Mouse (Mus musculus) T-helper 17 cell (primary cell): ENCODE results near the gene Catip.
"Not testable (repeated sequence)": the region's sequence is repeated elsewhere in the genome, so short reads cannot be mapped to it uniquely, and the experiment has no call there.

Source experiments
- in situ Hi-C, 2 experiments: fragments of 300-600 bp; cut with MboI, MseI; formaldehyde crosslinking; loops; 1 replicate in 1 of 2; 2 replicates in 1 of 2; pipeline ENCODE4 v1.15.1; 2025; ENCODE audit warnings: high pct_unique_total_duplicates in 2 of 2

Catip gene

GRCm38 (mm10) chr1:74361812-74362211, at the start of gene Catip:
Gene Catip (plus strand): TSS chr1:74362108.
- in situ Hi-C loops, result no loop called here

- in situ Hi-C loops, result loop anchor here in 1 of 2 experiments (25.0 kb wide), 1 partner anchor 1451 kb away; the partner anchor contains the start of gene Igfbp5
These were observed 48.7 kb upstream of the Catip start for GRCm38 (mm10) chr1:74313049-74313692.

GRCm38 (mm10) chr1:74314796-74315195, 47.1 kb upstream of the Catip start:
- in situ Hi-C loops, result loop anchor here in 1 of 2 experiments (25.0 kb wide), 1 partner anchor 1452 kb away; the partner anchor contains the start of gene Igfbp5

DNA sequence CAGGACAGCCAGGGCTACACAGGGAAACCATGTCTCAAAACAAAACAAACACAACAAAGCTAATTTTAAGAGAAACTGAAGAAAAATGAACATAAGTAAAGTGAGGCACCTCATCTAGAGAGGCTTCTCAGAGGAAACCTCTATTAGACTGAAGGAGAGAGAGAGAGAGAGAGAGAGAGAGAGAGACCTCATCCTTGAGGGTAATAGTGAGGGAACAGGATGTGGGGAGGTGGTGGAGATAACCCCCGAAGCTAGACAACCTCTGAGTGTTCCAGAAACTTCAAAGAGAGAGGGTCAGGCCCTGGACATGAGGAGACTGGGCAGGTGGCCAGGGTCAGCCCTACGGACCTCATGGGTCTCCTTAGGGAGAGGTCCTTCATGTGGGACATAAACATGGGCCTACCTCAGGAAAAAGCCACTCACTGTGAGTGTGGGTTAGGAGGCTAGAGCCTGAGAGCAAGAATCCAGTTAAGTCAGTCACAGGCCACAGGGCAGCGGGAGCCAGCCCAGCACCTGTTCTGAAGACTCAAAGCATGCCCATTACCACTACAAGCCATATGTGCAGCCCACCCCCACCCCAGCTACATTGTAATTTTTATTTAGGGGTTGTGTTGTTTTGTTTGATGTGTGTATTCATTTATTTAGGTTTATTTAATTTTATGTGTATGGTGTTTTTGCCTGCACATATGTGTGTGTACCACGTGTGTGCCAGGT, 45.6 kb upstream of the Catip start:
- in situ Hi-C loops, result loop anchor here in 1 of 2 experiments (25.0 kb wide), 1 partner anchor 1454 kb away; the partner anchor contains the start of gene Igfbp5

DNA sequence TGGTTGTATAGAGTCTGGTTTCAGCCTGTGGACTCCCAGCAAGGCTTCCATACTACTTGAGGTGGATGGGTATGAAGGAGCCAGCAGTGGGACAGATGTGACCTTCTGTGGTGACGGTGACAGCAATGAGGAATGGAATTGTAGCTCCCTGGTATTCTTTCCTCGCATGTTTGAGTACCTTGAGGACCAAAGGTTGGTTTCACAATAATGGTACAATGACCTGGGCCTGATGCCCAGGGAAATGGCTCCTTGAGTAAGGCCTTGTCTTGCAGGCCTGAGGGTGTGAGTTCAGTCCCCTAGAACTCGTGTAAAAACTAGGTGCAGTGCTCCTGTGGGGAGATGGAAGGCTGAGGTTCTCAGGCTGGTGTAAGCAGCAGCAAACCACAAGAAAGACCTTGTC, 43.2 kb upstream of the Catip start:
- in situ Hi-C loops, result loop anchor here in 1 of 2 experiments (25.0 kb wide), 1 partner anchor 1456 kb away; the partner anchor contains the start of gene Igfbp5

DNA sequence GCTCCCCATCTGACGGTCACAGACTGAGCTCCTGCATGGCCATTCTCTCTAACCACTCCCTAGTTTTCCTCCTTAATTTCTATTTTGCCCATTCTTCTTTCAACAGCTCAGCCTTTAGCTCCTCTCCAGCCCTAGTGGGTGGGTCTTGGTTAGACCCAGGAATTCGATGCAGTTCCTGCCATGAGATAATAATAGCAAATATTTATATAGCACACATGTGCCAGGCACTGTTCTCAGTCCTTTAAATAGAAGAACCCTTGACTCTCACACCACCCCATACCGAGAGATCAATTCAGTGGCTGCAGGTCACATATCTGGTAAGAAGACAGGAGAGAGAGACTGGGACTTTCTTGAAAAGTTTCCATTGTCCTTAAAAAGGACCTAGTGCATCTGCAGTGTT, 40.5 kb upstream of the Catip start:
- in situ Hi-C loops, result loop anchor here in 1 of 2 experiments (25.0 kb wide), 1 partner anchor 1459 kb away; the partner anchor contains the start of gene Igfbp5

GRCm38 (mm10) chr1:74326916-74327315, 35.0 kb upstream of the Catip start:
- in situ Hi-C loops, result not testable (repeated sequence)

GRCm38 (mm10) chr1:74329899-74330431, 31.9 kb upstream of the Catip start:
- in situ Hi-C loops, result loop anchor here in 1 of 2 experiments (10.0 kb wide), 1 partner anchor 805 kb away; the partner anchor contains the start of gene Slc23a3

GRCm38 (mm10) chr1:74331046-74331681, 30.7 kb upstream of the Catip start:
- in situ Hi-C loops, result loop anchor here in 1 of 2 experiments (10.0 kb wide), 1 partner anchor 804 kb away; the partner anchor contains the start of gene Slc23a3

- in situ Hi-C loops, result loop anchor here in 1 of 2 experiments (10.0 kb wide), 1 partner anchor 802 kb away; the partner anchor contains the start of gene Slc23a3
These were observed 29.6 kb upstream of the Catip start for GRCm38 (mm10) chr1:74332241-74332763.

- in situ Hi-C loops, result loop anchor here in 1 of 2 experiments (10.0 kb wide), 1 partner anchor 802 kb away; the partner anchor contains the start of gene Slc23a3
These were observed 29.0 kb upstream of the Catip start for GRCm38 (mm10) chr1:74332930-74333329.

GRCm38 (mm10) chr1:74334607-74335006, 27.3 kb upstream of the Catip start:
- in situ Hi-C loops, result loop anchor here in 1 of 2 experiments (10.0 kb wide), 1 partner anchor 800 kb away; the partner anchor contains the start of gene Slc23a3

DNA sequence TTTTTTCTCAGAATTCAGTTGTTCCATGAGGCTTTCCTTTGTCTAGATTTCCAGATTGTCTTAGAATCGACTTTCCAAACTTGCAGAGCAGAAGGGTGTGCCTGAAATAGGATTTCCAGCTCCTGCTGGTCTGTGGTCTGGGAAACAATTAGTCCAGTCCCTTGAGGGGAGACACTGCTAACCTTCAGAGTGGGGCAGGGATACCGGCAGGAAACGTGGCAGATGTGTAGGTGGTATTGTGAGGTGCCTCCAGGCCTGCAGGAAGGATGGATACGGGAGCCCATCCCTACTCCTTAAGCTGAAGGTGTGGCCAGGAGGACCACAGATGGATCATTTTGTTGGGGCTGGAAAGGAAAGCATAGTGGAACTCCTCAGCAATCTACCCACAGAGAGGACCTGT, 26.9 kb upstream of the Catip start:
- in situ Hi-C loops, result loop anchor here in 1 of 2 experiments (10.0 kb wide), 1 partner anchor 800 kb away; the partner anchor contains the start of gene Slc23a3

DNA sequence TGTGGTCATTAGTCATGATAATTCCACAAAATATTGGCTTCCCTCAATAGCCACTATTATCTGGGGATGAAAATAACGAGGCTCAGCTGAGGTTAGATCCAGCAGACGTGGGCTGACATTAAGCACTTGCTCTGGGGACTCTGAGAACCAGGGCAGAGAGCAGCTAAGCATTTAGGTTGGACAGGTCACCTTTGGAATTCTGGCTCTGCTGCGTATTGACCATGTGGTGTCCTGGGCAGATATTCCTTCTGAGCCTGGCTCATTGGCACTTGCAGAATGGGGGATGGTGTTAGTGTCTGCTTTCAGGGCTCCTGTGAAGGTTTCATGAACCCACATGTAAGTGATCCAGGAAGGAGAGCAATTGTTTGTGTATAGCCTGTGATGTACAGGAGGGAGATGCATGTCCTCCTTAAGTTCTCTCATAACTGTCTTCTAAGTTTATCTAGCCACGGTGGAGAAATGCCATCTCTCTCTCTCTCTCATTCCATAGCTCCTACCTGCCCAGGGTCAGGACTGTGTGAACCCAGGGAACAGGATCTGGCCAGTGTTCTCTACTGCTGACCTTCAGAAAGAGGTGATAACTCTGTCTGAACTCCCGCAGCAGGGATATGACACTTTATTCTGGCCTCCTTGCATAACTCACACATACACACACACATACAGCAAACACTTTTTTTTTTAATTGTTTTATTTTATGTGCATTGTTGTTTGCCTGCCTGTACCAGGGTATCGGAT, 26.3 kb upstream of the Catip start:
- in situ Hi-C loops, result loop anchor here in 1 of 2 experiments (10.0 kb wide), 1 partner anchor 799 kb away; the partner anchor contains the start of gene Slc23a3

DNA sequence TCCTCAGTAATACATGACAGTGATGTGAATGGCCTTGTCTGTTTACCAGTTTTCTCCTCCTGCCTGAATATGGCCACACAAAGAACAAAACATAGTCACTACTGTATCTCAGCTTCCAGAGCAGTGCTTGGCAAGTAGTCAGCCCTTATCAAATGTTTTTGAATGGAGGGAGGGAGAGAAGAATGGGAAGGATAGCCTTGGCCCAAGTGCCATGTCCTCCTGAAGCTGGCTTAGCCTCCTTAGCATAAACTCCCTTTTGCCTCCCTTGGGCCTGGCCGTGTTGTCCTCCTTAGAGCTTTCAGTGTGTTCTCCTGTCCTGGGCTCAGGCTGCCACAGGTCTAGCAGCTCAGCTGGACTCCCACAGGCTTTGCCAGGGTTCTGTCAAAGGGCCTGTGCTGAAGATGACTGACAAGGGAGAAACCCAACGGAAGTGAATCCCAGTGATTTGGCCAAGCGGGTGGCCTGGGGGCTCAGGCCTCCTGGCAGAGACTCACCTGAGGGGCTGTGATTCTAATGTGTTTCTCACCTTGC, 24.6 kb upstream of the Catip start:
- in situ Hi-C loops, result loop anchor here in 1 of 2 experiments (10.0 kb wide), 1 partner anchor 797 kb away; the partner anchor contains the start of gene Slc23a3

DNA sequence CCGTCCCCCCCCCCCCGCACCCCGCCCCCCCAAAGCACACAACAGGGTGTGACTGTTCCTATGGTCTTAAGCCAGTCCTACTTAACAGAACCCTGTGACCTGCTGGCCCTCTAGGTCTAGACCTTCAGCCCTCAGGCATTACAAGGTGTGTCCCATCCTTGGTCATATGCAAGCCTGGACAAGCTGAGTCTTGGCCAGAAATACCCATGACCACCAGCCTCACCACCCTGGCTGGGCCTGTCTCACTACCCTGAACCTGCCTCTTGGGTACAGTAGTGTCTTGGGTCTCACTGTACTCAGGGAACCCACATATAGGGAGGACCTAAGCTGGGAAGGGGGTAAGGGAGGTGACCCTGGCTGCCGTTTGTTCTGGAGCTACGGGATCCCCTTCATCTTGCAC, 23.9 kb upstream of the Catip start:
- in situ Hi-C loops, result loop anchor here in 1 of 2 experiments (10.0 kb wide), 1 partner anchor 797 kb away; the partner anchor contains the start of gene Slc23a3

DNA sequence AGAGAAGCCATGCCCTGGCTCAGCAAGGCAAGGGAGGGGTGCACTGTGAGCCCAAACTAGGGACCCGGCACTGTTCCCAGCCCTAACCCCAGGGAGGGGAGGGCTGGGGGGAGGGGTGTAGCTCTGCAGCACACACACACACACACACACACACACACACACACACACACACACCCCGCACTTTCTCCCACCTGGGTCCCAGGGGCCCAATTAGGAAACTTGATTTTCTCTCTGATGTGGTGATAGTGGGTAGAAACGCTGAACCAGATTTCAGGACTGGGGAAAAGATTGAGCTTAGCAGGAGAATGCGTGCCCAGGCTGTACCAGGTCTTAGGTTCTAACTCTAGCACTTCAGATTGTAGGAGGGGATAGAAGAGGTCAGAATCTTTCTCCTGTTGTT, 23.3 kb upstream of the Catip start:
- in situ Hi-C loops, result loop anchor here in 1 of 2 experiments (10.0 kb wide), 1 partner anchor 796 kb away; the partner anchor contains the start of gene Slc23a3

GRCm38 (mm10) chr1:74339917-74340316, 22.0 kb upstream of the Catip start:
- in situ Hi-C loops, result loop anchor here in 1 of 2 experiments (10.0 kb wide), 1 partner anchor 795 kb away; the partner anchor contains the start of gene Slc23a3

DNA sequence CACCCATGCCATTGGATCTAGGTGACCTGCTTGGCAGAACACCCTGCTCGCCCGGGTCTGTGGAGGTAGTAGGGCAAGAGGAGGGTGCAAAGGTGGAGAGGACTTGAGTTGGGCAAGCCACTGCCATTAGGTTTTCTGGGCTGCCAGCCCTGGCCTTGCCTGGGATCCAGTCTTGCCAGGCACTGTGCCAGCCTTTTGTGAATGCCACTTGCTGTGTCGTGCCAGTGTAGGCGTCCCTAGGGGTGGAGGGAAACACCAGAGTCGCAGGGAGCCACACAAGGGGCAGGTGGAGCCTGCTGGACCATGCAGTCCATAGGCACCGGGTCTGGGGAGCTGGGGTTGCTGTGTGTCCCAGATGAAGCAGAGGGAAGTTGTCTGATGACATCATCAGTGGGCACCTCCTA, 21.5 kb upstream of the Catip start:
- in situ Hi-C loops, result no loop called here
